Mouse (Mus musculus) ES-E14 (cell line): ENCODE results near the gene Fanca. TPM values are rescaled to one million over a fixed set of nuclear protein-coding genes. Genes with fewer than 3 reads are reported as not detected.
"Not testable (repeated sequence)": the region's sequence is repeated elsewhere in the genome, so short reads cannot be mapped to it uniquely, and the experiment has no call there.

Experiments used
- DNase-seq: peaks from one replicate; pipeline ENCODE4 v3.0.0-alpha.2; 2013; ENCODE audit warnings: low read depth, low spot score
- H3K27ac ChIP-seq: 2 replicates; pipeline ENCODE4 v1.5.1; 2012; ENCODE audit warnings: low read depth, mild to moderate bottlenecking, low read length, moderate library complexity, mixed read lengths; ENCODE audit not compliant: poor library complexity, insufficient read depth, severe bottlenecking
- H3K36me3 ChIP-seq: 2 replicates; pipeline ENCODE4 v1.6.1; 2012; ENCODE audit warnings: mild to moderate bottlenecking, low read length, moderate library complexity, mixed read lengths; ENCODE audit not compliant: control insufficient read depth, poor library complexity, insufficient read depth, severe bottlenecking
- H3K4me1 ChIP-seq, 2 experiments: fragments of 150-350 bp in 1 of 2; sonication (generic) in 1 of 2; 2 replicates each; pipeline ENCODE4 v1.6.1; 2012; ENCODE audit warnings: low read length in 2 of 2, mild to moderate bottlenecking in 1 of 2, mixed read lengths in 1 of 2; ENCODE audit not compliant: control insufficient read depth in 2 of 2, insufficient read depth in 2 of 2, poor library complexity in 1 of 2
- H3K4me3 ChIP-seq, 2 experiments: fragments of 150-350 bp in 1 of 2; sonication (generic) in 1 of 2; 2 replicates each; pipeline ENCODE4 v1.5.1; 2012; ENCODE audit warnings: low read length in 2 of 2, low read depth in 1 of 2, mild to moderate bottlenecking in 1 of 2, mixed read lengths in 1 of 2; ENCODE audit not compliant: insufficient read depth in 1 of 2, poor library complexity in 1 of 2, severe bottlenecking in 1 of 2
- H3K9ac ChIP-seq: 2 replicates; pipeline ENCODE4 v1.6.1; 2012; ENCODE audit warnings: low read depth, mild to moderate bottlenecking, low read length, mixed read lengths; ENCODE audit not compliant: poor library complexity, insufficient read depth, severe bottlenecking
- H3K9me3 ChIP-seq: fragments of 150-350 bp; sonication (generic); 2 replicates; pipeline ENCODE4 v1.6.1; 2012; ENCODE audit warnings: low read depth, mild to moderate bottlenecking, low read length; ENCODE audit not compliant: control insufficient read depth, insufficient read depth
- CHD2 ChIP-seq: IDR thresholded peaks from 2 replicates; pipeline ENCODE4 v1.6.1; 2014; ENCODE audit warnings: mild to moderate bottlenecking, low read depth, low read length, inconsistent platforms
- HCFC1 ChIP-seq: IDR thresholded peaks from 2 replicates; pipeline ENCODE4 v1.6.1; 2012; ENCODE audit warnings: low read length, inconsistent platforms, borderline replicate concordance; ENCODE audit not compliant: insufficient read depth
- MAFK ChIP-seq: IDR thresholded peaks from 2 replicates; pipeline ENCODE4 v1.6.1; 2014; ENCODE audit warnings: mild to moderate bottlenecking, low read depth, low read length, inconsistent platforms; ENCODE audit not compliant: insufficient read depth
- ZC3H11A ChIP-seq: IDR thresholded peaks from 2 replicates; pipeline ENCODE4 v1.6.1; 2012; ENCODE audit warnings: low read depth, mild to moderate bottlenecking, inconsistent platforms, low read length, borderline replicate concordance
- ZNF384 ChIP-seq: IDR thresholded peaks from 2 replicates; pipeline ENCODE4 v1.6.1; 2012; ENCODE audit warnings: low read depth, low read length, inconsistent platforms
- in situ Hi-C, 2 experiments: fragments of 600-800 bp; cut with MboI; formaldehyde crosslinking; loops; one replicate each; pipeline ENCODE4 v1.15.1; 2025; ENCODE audit warnings: low sequenced_read_pairs in 2 of 2, inconsistent platforms in 1 of 2; ENCODE audit not compliant: unreplicated experiment in 2 of 2
- total RNA-seq: library from RNA; depleted of rRNA; stranded (reverse); fragments of 300-350 nt; gene quantifications from 2 replicates; pipeline ENCODE4 v1.2.3, GENCODE M21; 2012

Gene Fanca
- total RNA-seq, 1 experiment, result 31.7 TPM

DNA sequence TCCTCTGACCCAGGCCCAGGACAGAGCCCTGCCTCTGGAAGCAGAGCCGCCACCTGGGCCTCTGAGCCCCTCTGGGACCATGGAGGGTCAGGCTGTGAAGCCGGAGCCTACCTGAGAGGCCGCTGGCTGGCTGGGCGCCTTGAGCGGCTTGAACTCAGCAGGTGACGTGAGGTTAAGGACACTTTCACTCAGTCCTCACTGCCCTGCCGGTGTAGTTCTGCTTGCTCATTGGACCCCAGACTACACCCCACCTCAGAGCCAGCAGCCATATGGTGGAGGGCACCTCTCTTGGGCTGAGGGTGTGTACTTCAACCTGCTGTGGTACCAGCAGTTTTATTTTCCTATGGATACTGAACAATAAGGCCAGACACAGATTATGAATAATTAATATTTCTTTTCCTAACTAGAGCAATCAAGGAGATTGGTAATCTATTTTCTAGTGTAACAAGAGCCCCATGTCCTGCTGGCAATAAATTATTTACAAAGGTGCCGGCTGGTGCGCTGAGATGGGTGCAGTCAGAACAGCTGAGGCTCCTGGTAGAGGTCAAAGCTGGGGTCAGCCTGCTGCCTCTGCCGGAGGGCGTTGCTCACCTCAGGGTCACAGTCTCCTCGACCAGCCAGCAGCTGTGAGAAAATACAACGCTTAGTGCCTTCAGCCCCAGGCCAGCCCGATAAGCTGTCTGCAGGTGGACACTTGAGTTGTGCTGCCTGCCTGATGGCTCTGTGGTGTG, 50.3 kb downstream of the Fanca start:
- TF ChIP-seq ZNF384 (no peak), HCFC1 (no peak), ZC3H11A (no peak), CHD2 (no peak), MAFK (no peak)
- H3K36me3 ChIP-seq, result peaks cover 33% of the 10 kb centered on the region
- no peak for DNase-seq
- peaks cover 0 to 4% of the 10 kb centered on the region in 2 experiments; a peak in 1 of 4 replicates for H3K4me1 ChIP-seq
- no peak overlapping the region for H3K4me3 ChIP-seq
- no peak overlapping the region for H3K9ac ChIP-seq
- in situ Hi-C loops, result no loop called here
- H3K9me3 ChIP-seq, result no peaks in the 10 kb centered on the region
- no peak overlapping the region for H3K27ac ChIP-seq

DNA sequence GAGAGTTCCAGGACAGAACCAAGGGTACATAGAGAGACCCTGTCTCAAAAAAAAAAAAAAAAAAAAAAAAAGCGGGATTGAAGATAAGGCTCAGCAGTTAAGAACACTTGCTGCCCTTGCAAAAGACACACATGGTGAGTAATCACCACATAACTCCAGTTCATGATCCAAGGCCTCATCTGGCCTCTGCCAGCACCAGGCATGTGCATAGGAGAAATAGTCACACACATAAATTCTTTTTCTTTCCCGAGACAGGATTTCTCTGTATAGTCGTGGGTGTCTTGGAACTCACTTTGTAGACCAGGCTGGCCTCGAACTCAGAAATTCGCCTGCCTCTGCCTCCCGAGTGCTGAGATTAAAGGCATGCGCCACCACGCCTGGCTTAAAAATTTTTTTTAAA, 60.8 kb downstream of the Fanca start:
- DNase-seq, H3K4me3 ChIP-seq, H3K4me1 ChIP-seq, in situ Hi-C loops, H3K27ac ChIP-seq, H3K9ac ChIP-seq, H3K9me3 ChIP-seq: not testable (repeated sequence)
- peaks cover 13% of the 10 kb centered on the region; the same call in 1 of the 2 replicates for H3K36me3 ChIP-seq

DNA sequence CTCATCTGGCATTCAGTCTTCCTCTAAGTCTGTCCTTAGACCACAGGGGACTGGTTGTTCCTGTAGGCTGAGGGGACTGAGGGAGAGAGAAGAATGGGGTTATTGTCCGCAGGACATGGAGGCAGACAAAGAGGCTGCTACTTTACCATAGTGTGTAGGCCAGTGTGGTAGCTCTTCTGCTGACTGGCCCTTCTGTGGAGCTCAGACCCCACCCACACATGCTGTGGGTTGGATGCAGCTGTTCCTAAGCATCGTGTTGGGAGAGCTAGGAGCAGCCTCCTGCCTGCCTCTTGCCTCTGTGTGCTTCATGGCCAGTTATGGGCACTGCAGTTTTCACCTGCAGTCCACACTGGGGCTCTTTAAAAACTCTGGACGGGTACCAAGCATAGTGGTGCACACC, 61.3 kb downstream of the Fanca start:
- TF ChIP-seq HCFC1 (no peak), ZC3H11A (no peak), CHD2 (no peak), ZNF384 (no peak), MAFK (no peak)
- H3K9me3 ChIP-seq, result no peaks in the 10 kb centered on the region

DNA sequence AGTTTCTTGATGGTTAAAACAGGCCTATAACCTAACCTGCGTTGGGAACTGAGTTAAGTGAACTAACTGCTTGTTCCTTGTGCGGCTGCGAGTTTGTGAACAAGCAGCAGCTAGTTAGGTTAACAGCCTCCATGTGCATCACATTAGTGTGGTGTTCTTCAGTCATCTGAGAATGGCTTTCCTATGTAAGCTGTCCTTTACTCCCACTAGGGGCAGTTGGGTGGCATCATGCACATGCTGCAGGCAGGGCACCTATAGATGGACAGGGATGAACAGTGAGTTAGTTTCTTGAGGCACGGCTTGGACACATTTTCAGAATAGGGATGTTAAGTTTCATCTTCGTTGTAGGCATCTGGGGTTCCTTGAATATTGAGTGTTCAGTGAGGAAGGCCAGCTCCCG, 63.2 kb downstream of the Fanca start:
- Histone ChIP-seq H3K4me1 (no peaks in the 10 kb centered on the region), H3K4me3 (peak overlapping the region; percentile 92 to 96; a peak in 2 of 4 replicates), H3K9me3 (no peaks in the 10 kb centered on the region), H3K27ac (no peak overlapping the region), H3K36me3 (peaks cover 11% of the 10 kb centered on the region; the same call in 1 of the 2 replicates), H3K9ac (no peak overlapping the region)
- in situ Hi-C loops, result no loop called here
- DNase-seq, result no peak
- TF ChIP-seq ZNF384, result no peak
- no peak for TF ChIP-seq HCFC1
- TF ChIP-seq MAFK, result no peak
- TF ChIP-seq CHD2, result no peak
- TF ChIP-seq ZC3H11A, result no peak

More for the DNA sequence above, 61.3 kb downstream of the Fanca start:
- Histone ChIP-seq H3K4me1 (no peaks in the 10 kb centered on the region), H3K4me3 (no peak overlapping the region), H3K9ac (no peak overlapping the region), H3K36me3 (peaks cover 13% of the 10 kb centered on the region; the same call in 1 of the 2 replicates), H3K27ac (no peak overlapping the region; the same call in 1 of the 2 replicates)
- in situ Hi-C loops, result no loop called here
- DNase-seq, result no peak
